ENCODE assay signal across 14 mouse cellular contexts in genomic region chr4:131160135-131160534, GRCm38 (mm10).
DNase-seq lines count a peak whose midpoint lies in the region; ATAC-seq lines count a peak whose summit lies in the region.
"Had no signal": no experiment of that assay in that cellular context is flagged by ENCODE, and none has a peak within 500 bp of the region (broad histone marks: within the 10 kb centered on the region; RNA-seq: fewer than 3 reads in every experiment).

No protein-coding gene starts in this region.

- peaks cover 13% of the 10 kb centered on the region; the same call in 1 of the 2 replicates for H3K27me3 ChIP-seq in neural tube, embryonic 13.5 days
- H3K27me3 ChIP-seq in forebrain, embryonic 13.5 days: no peaks in the 10 kb centered on the region
- H3K27me3 ChIP-seq in midbrain, embryonic 10.5 days (ENCODE audit: low read depth, poor library complexity, severe bottlenecking): peaks cover 10% of the 10 kb centered on the region; the same call in 1 of the 2 replicates
- H3K27me3 ChIP-seq in heart, embryonic 12.5 days (replicated peaks): peaks cover 18% of the 10 kb centered on the region; the same call in 1 of the 2 replicates

- H3K36me3 ChIP-seq in neural tube, embryonic 13.5 days: no peaks in the 10 kb centered on the region
- no peaks in the 10 kb centered on the region for H3K36me3 ChIP-seq in forebrain, embryonic 13.5 days (ENCODE audit: poor library complexity, severe bottlenecking)
- no peaks in the 10 kb centered on the region for H3K36me3 ChIP-seq in midbrain, embryonic 10.5 days
- H3K36me3 ChIP-seq in heart, embryonic 12.5 days: no peaks in the 10 kb centered on the region

- H3K27ac ChIP-seq in neural tube, embryonic 13.5 days (replicated peaks): no peak overlapping the region
- H3K27ac ChIP-seq in forebrain, embryonic 13.5 days: peak overlapping the region; percentile 22; the same call in 1 of the 2 replicates
- peak overlapping the region; percentile 67 for H3K27ac ChIP-seq in midbrain, embryonic 10.5 days (replicated peaks)
- H3K27ac ChIP-seq in heart, embryonic 12.5 days (ENCODE audit: poor library complexity, severe bottlenecking): no peak overlapping the region
- H3K27ac ChIP-seq: liver, embryonic 14.5 days; macrophage had no signal

- WGBS in neural tube, embryonic 13.5 days: 39% methylated on average over 5 of the region's 5 CpGs
- 20% methylated on average over 5 of the region's 5 CpGs for WGBS in forebrain, embryonic 13.5 days
- WGBS in midbrain, embryonic 10.5 days: 18% methylated on average over 5 of the region's 5 CpGs
- WGBS in heart, embryonic 12.5 days: 34% methylated on average over 5 of the region's 5 CpGs

- no peak overlapping the region for H3K4me3 ChIP-seq in neural tube, embryonic 13.5 days
- no peak overlapping the region for H3K4me3 ChIP-seq in forebrain, embryonic 13.5 days
- peak overlapping the region; percentile 14; the same call in 1 of the 2 replicates for H3K4me3 ChIP-seq in midbrain, embryonic 10.5 days
- H3K4me3 ChIP-seq in heart, embryonic 12.5 days: no peak overlapping the region

- H3K4me2 ChIP-seq in neural tube, embryonic 13.5 days: no peak overlapping the region
- peak overlapping the region; percentile 23 for H3K4me2 ChIP-seq in forebrain, embryonic 13.5 days
- H3K4me2 ChIP-seq in heart, embryonic 12.5 days: no peak overlapping the region

- H3K9me3 ChIP-seq in neural tube, embryonic 13.5 days: no peaks in the 10 kb centered on the region
- H3K9me3 ChIP-seq in forebrain, embryonic 13.5 days (replicated peaks): no peaks in the 10 kb centered on the region
- H3K9me3 ChIP-seq in midbrain, embryonic 10.5 days (replicated peaks): no peaks in the 10 kb centered on the region
- no peaks in the 10 kb centered on the region for H3K9me3 ChIP-seq in heart, embryonic 12.5 days (replicated peaks)

- H3K9ac ChIP-seq in neural tube, embryonic 13.5 days: 0 out of 2 replicates have a peak overlapping the region, but pooled peaks have one; percentile 17
- peak overlapping the region; percentile 35; the same call in 1 of the 2 replicates for H3K9ac ChIP-seq in forebrain, embryonic 13.5 days
- no peak overlapping the region for H3K9ac ChIP-seq in heart, embryonic 12.5 days
- H3K9ac ChIP-seq: liver, embryonic 14.5 days had no signal

- H3K4me1 ChIP-seq in neural tube, embryonic 13.5 days (replicated peaks): peaks cover 26% of the 10 kb centered on the region
- peaks cover 50% of the 10 kb centered on the region for H3K4me1 ChIP-seq in forebrain, embryonic 13.5 days
- H3K4me1 ChIP-seq in midbrain, embryonic 10.5 days: peaks cover 35% of the 10 kb centered on the region
- H3K4me1 ChIP-seq in heart, embryonic 12.5 days (replicated peaks): no peaks in the 10 kb centered on the region

- ATAC-seq in neural tube, embryonic 13.5 days (ENCODE audit: low read depth): 0 out of 2 replicates have a peak, but pooled peaks have one; percentile 16
- ATAC-seq in forebrain, embryonic 13.5 days: peak; percentile 61
- ATAC-seq in heart, embryonic 12.5 days (ENCODE audit: insufficient number of reproducible peaks, low FRiP score): no peak

- DNase-seq in neural tube, embryonic 10.5 days (ENCODE audit: extremely low spot score, low spot score): no peak
- DNase-seq in midbrain, embryonic 10.5 days (ENCODE audit: low spot score): peak; percentile 23
- DNase-seq in retina, postnatal 7 days (ENCODE audit: low read depth, low spot score): peak; percentile 21
- DNase-seq in layer of hippocampus, postnatal 25 days (ENCODE audit: extremely low spot score in 1 of 2, low spot score in 1 of 2): no peak
- DNase-seq in yolk sac, embryonic 10.5 days (ENCODE audit: low spot score): no peak
- DNase-seq: adrenal gland, postnatal 10 days; gastrocnemius, postnatal 25 days; kidney, adult 18-20 months; thymus, postnatal 4 days had no signal

Comparison
In these comparisons a context has a peak if more than half of its experiments do, and no peak if none do; other contexts are left out.
1. H3K27ac ChIP-seq: peak in forebrain, embryonic 13.5 days (single experiment) and midbrain, embryonic 10.5 days (single experiment); none in neural tube, embryonic 13.5 days (single experiment) and heart, embryonic 12.5 days (single experiment).
2. DNase-seq: peak in midbrain, embryonic 10.5 days (single experiment) and retina, postnatal 7 days (single experiment); none in neural tube, embryonic 10.5 days (single experiment), layer of hippocampus, postnatal 25 days (0 of 2) and yolk sac, embryonic 10.5 days (single experiment).